Mouse (Mus musculus): ENCODE measurements at regions not wholly inside any gene's neighbourhood (a gene's known extent, or its start where the extent isn't known, plus 50 kb on each side); places are given as distances from the start of the nearest gene placed in this dataset.

DNA sequence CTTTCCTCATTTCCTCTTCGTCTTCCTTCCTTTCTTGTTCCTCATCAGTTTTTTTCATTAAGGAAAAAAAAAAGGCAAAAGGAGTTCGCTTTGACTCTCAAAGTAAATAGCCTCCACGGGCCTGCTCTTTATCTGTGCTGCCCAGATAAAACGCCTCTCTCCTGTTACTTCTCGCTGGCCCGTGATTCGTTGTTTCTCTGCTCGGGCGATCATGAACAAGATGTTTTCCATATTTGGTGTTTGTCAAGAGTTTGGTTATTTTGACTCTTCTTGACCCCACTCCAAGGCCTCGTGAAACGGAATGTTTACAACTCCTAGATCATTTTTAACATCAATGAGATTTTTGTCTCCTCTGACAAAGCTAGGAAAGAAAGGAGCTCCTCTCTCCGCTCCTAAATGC lies 288.4 kb upstream of the Atp5g3 start:
- no peak overlapping the region for H3K4me2 ChIP-seq (ENCODE audit: low read depth, low read length, severe bottlenecking)
- no peaks in the 10 kb centered on the region for H3K36me3 ChIP-seq (ENCODE audit: control insufficient read depth, insufficient read depth, low read length)
- DNase-seq (ENCODE audit: low spot score) (no peak), ATAC-seq (replicated peaks; ENCODE audit: low FRiP score) (no peak)
- H3K9ac ChIP-seq (ENCODE audit: low read length), result no peak overlapping the region
- H3K27me3 ChIP-seq (ENCODE audit: control insufficient read depth, insufficient read depth, low read length), result no peaks in the 10 kb centered on the region
- 67% methylated on average over 12 of the region's 12 CpGs for WGBS
- no peak overlapping the region for H3K4me3 ChIP-seq (ENCODE audit: low read depth, low read length)
- no peaks in the 10 kb centered on the region for H3K9me3 ChIP-seq (ENCODE audit: control insufficient read depth, low read length)
- H3K27ac ChIP-seq (ENCODE audit: low read depth, low read length), result no peak overlapping the region
- H3K4me1 ChIP-seq (replicated peaks; ENCODE audit: control insufficient read depth, insufficient read depth, low read length), result peaks cover 2% of the 10 kb centered on the region; the same call in 1 of the 2 replicates

DNA sequence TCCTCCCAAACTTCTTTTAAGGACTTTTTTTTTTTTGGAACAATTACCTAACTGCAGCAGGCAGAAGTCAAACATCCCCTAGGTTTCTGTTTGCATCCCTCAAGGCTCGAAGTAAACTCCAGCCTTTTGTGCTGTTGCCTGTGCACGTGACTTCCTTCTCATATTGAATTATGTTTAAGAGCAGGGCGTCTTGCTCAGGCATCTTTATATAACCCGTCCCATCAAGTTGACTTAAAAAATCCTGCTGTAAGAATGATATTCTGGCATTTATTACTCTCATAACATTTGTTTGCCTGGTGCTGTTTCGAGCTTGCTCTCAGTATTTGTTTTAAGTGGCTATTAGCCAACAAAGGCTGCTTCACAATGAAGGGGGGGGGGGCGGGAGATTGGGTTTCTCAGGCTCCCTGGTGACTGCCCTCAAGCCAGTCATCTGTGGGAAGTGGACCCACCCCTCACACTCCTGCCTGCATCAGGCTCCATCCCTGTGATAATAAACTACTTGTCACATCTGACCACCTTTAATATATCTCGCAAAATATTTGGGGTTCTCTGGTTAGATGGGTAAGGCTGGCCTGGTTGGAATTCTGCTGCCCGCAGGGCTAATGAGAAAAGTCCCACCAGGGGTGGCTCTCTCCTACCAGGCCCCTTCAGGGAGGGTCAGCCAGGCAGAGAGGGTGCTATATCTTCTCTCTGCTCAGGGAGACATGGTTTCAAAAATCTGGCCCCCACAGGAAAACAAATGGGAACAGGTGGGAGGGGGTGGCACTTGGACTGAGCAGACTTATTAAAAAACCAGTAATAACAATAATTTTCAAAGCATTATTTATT lies 277.1 kb upstream of the Atp5g3 start:
- H3K9me3 ChIP-seq (ENCODE audit: control insufficient read depth, low read length), result no peaks in the 10 kb centered on the region
- H3K27me3 ChIP-seq (ENCODE audit: control insufficient read depth, insufficient read depth, low read length), result no peaks in the 10 kb centered on the region
- 24% methylated on average over 8 of the region's 8 CpGs for WGBS
- no peak overlapping the region for H3K4me2 ChIP-seq (ENCODE audit: low read depth, low read length, severe bottlenecking)
- H3K4me3 ChIP-seq (ENCODE audit: low read depth, low read length), result no peak overlapping the region
- no peak overlapping the region for H3K9ac ChIP-seq (ENCODE audit: low read length)
- no peaks in the 10 kb centered on the region for H3K36me3 ChIP-seq (ENCODE audit: control insufficient read depth, insufficient read depth, low read length)
- H3K4me1 ChIP-seq (replicated peaks; ENCODE audit: control insufficient read depth, insufficient read depth, low read length), result no peaks in the 10 kb centered on the region
- DNase-seq (ENCODE audit: low spot score) (no peak), ATAC-seq (replicated peaks; ENCODE audit: low FRiP score) (no peak)
- no peak overlapping the region for H3K27ac ChIP-seq (ENCODE audit: low read depth, low read length)

DNA sequence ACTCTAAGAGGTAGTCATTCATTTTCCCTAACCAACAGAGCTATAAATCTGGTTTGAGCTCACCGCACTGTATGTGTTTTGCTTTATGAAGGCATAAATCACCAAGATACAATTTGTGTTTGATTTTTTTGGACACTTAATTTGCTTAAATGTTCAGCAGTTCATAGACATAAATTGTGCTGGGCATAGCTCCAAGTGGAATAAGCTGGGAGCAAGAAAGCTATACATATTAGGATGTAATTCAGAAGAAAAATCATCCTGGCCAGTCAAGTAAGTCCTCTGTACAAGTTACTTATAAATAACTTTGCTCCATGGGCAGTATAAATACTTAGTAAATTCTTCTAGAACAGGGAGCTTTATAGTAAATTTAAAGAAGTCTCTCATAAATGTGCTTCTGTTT lies 267.0 kb upstream of the Atp5g3 start:
- H3K36me3 ChIP-seq (ENCODE audit: control insufficient read depth, insufficient read depth, low read length), result no peaks in the 10 kb centered on the region
- H3K27me3 ChIP-seq (ENCODE audit: control insufficient read depth, insufficient read depth, low read length), result no peaks in the 10 kb centered on the region
- no peak overlapping the region for H3K4me3 ChIP-seq (ENCODE audit: low read depth, low read length)
- no peak for DNase-seq (ENCODE audit: low spot score)
- no peak overlapping the region for H3K4me2 ChIP-seq (ENCODE audit: low read depth, low read length, severe bottlenecking)
- H3K27ac ChIP-seq (ENCODE audit: low read depth, low read length), result no peak overlapping the region
- 100% methylated on average over 1 of the region's 1 CpGs for WGBS
- H3K9ac ChIP-seq (ENCODE audit: low read length), result no peak overlapping the region
- ATAC-seq (replicated peaks; ENCODE audit: low FRiP score), result no peak
- H3K9me3 ChIP-seq (ENCODE audit: control insufficient read depth, low read length), result no peaks in the 10 kb centered on the region
- H3K4me1 ChIP-seq (replicated peaks; ENCODE audit: control insufficient read depth, insufficient read depth, low read length), result no peaks in the 10 kb centered on the region

DNA sequence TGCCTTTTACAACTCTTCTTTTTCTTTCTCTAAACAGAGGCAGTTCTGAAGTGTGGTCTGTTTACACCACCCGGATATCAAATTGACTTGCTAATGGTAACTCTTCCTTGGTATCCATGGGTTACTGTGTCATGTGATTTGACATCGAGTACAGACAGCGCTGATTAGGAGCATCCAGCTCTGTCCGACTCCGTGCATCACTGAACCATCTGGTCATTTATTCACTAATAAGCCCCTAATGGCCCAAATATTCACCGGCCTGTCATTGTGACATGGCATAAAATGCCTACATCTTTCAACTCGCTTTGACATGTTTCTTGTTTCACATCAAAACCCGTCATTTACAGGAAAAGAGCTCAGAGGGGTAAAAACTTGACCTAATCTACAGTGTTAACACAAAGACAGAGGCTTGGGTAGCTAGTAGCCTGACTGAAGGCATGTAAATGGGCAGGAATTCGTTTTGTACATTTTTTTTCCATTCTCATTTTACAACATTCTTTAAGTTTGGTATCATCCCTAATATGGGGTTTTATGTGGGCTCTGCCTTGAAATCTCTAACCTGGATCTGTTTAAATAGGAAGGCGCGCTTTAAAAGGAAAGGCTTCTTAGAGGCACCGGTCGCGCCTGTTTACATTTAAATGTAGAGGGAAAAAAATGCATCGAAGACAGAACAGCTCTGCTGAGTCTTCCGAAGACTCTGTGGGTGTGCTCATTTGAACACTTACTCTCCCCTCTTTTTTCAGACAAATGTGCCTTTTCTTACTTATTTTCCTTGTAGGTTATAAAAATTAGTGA lies 257.8 kb upstream of the Atp5g3 start:
- Histone ChIP-seq H3K9me3 (ENCODE audit: control insufficient read depth, low read length) (no peaks in the 10 kb centered on the region), H3K36me3 (ENCODE audit: control insufficient read depth, insufficient read depth, low read length) (no peaks in the 10 kb centered on the region), H3K4me3 (ENCODE audit: low read depth, low read length) (no peak overlapping the region), H3K4me2 (ENCODE audit: low read depth, low read length, severe bottlenecking) (no peak overlapping the region), H3K9ac (ENCODE audit: low read length) (no peak overlapping the region), H3K4me1 (replicated peaks; ENCODE audit: control insufficient read depth, insufficient read depth, low read length) (no peaks in the 10 kb centered on the region), H3K27ac (ENCODE audit: low read depth, low read length) (no peak overlapping the region), H3K27me3 (ENCODE audit: control insufficient read depth, insufficient read depth, low read length) (no peaks in the 10 kb centered on the region)
- DNase-seq (ENCODE audit: low spot score), result no peak
- WGBS, result 54% methylated on average over 16 of the region's 16 CpGs
- peak; percentile 70 for ATAC-seq (replicated peaks; ENCODE audit: low FRiP score)

DNA sequence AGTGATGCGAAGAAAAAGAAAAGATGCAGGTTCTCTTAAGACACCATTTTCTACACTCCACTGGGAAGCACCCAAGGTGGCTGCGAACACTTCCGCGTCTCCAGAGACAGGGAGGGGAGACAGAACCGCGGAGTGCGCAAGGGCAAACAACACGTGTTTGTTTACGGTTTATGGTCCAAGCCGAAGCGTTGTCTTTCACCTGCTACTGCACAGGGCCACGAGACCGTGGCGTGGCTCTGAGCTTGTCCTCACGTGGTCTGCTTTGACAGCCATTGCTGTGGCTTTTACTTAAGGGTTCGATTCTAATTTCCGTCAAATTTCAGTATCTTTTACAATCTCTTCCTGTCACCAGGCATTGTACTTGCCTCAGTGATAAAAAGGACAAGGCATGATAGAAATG lies 257.2 kb upstream of the Atp5g3 start:
- Histone ChIP-seq H3K4me2 (ENCODE audit: low read depth, low read length, severe bottlenecking) (no peak overlapping the region), H3K4me1 (replicated peaks; ENCODE audit: control insufficient read depth, insufficient read depth, low read length) (no peaks in the 10 kb centered on the region), H3K4me3 (ENCODE audit: low read depth, low read length) (no peak overlapping the region), H3K9ac (ENCODE audit: low read length) (no peak overlapping the region), H3K27me3 (ENCODE audit: control insufficient read depth, insufficient read depth, low read length) (no peaks in the 10 kb centered on the region; the same call in 1 of the 2 replicates), H3K9me3 (ENCODE audit: control insufficient read depth, low read length) (no peaks in the 10 kb centered on the region), H3K27ac (ENCODE audit: low read depth, low read length) (no peak overlapping the region), H3K36me3 (ENCODE audit: control insufficient read depth, insufficient read depth, low read length) (no peaks in the 10 kb centered on the region)
- no peak for DNase-seq (ENCODE audit: low spot score)
- no peak for ATAC-seq (replicated peaks; ENCODE audit: low FRiP score)
- 93% methylated on average over 17 of the region's 17 CpGs for WGBS

DNA sequence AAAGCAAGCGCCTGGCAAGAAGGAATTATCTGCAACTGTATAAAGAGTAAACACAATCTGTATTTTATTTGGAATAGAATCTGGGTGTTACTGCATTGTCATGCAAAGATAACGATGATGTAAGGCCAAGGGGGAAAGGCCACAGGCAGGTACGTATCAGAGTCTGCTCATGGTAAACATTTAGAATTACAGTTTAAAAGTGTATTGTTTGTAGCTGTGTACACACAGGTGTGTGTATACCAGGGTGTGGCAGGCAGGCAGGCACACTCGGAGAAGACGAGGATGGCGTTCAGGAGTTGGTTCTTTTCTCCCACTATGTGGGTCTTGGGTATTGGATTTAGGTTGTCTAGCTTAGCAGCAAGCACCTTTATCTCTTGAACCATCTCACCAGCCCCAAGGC lies 242.9 kb upstream of the Atp5g3 start:
- Histone ChIP-seq H3K27ac (ENCODE audit: low read depth, low read length) (no peak overlapping the region), H3K4me2 (ENCODE audit: low read depth, low read length, severe bottlenecking) (no peak overlapping the region), H3K4me3 (ENCODE audit: low read depth, low read length) (no peak overlapping the region), H3K9me3 (ENCODE audit: control insufficient read depth, low read length) (no peaks in the 10 kb centered on the region), H3K4me1 (replicated peaks; ENCODE audit: control insufficient read depth, insufficient read depth, low read length) (peaks cover 5% of the 10 kb centered on the region), H3K27me3 (ENCODE audit: control insufficient read depth, insufficient read depth, low read length) (no peaks in the 10 kb centered on the region), H3K9ac (ENCODE audit: low read length) (no peak overlapping the region), H3K36me3 (ENCODE audit: control insufficient read depth, insufficient read depth, low read length) (no peaks in the 10 kb centered on the region)
- DNase-seq (ENCODE audit: low spot score), result no peak
- WGBS, result 81% methylated on average over 6 of the region's 6 CpGs
- ATAC-seq (replicated peaks; ENCODE audit: low FRiP score), result no peak

DNA sequence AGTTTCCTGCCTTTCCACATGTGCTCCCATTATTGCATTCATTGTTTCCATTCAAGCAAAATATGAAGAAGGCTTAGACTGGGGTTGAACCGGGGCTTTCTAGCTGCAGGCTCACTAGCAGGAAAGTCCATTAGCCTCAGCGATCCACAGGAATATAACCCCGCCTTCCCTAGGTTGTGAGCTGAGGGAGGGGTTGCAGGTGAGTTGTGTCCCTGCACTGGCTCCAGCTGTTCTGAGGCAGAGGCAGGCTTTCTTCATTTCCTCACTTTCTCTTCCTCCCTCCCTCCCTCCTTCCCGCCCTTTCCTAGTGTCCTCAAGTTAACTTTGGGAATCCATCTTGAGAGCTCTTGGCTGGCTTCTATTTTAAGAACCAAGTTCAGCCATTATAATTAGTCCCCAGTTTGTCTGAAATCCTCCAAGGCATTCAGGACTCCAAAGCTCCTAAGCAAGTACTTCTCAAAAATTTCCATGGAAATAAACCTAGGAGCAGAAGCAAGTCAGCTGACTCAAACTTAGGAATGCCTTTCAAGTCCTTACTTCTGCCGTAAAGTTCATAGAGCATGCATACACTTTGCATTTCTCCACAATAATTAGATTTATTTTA lies 242.2 kb upstream of the Atp5g3 start:
- no peaks in the 10 kb centered on the region for H3K36me3 ChIP-seq (ENCODE audit: control insufficient read depth, insufficient read depth, low read length)
- H3K4me2 ChIP-seq (ENCODE audit: low read depth, low read length, severe bottlenecking), result peak overlapping the region; percentile 29; the same call in 1 of the 2 replicates
- peaks cover 5% of the 10 kb centered on the region for H3K4me1 ChIP-seq (replicated peaks; ENCODE audit: control insufficient read depth, insufficient read depth, low read length)
- no peak overlapping the region for H3K4me3 ChIP-seq (ENCODE audit: low read depth, low read length)
- no peaks in the 10 kb centered on the region for H3K27me3 ChIP-seq (ENCODE audit: control insufficient read depth, insufficient read depth, low read length)
- WGBS, result 31% methylated on average over 5 of the region's 5 CpGs
- H3K9ac ChIP-seq (ENCODE audit: low read length), result peak overlapping the region; percentile 24; the same call in 1 of the 2 replicates
- H3K9me3 ChIP-seq (ENCODE audit: control insufficient read depth, low read length), result no peaks in the 10 kb centered on the region
- peak; percentile 56; the same call in 1 of the 2 replicates for ATAC-seq (replicated peaks; ENCODE audit: low FRiP score)
- no peak overlapping the region for H3K27ac ChIP-seq (ENCODE audit: low read depth, low read length)
- DNase-seq (ENCODE audit: low spot score), result no peak

DNA sequence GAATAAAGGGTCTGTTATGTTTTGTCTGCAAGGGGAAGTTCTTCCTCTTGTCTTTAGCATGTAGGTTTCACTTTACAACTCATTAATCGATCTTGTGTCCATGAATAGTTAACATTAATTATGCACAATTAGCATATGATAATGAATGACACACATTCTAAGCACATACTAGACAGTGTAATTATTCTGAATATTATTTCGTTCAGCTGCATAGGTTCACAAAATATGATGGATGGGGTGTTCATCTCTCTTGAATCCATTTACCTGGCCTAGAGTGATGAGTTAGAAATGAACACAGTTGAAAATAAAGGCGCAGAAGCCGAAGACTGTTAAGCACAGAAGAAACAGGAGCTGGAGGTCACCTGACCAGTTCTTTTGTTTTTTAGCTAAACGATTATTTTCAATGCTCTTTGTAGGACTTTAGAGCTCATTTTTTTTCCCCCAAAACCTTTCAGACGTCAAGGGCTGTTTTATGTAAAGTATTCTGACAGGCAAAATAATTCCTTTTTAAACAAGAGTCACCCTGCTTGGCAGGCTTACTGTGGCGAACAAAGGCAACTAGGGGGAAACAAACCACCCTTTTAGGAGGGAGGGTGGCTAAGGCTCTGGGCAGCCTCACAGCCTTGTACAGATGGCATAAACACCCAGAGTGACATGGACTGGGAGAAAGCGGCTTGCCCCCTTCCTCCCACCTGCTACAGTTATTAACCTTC lies 241.6 kb upstream of the Atp5g3 start:
- Histone ChIP-seq H3K36me3 (ENCODE audit: control insufficient read depth, insufficient read depth, low read length) (no peaks in the 10 kb centered on the region), H3K9me3 (ENCODE audit: control insufficient read depth, low read length) (no peaks in the 10 kb centered on the region), H3K27me3 (ENCODE audit: control insufficient read depth, insufficient read depth, low read length) (no peaks in the 10 kb centered on the region), H3K4me1 (replicated peaks; ENCODE audit: control insufficient read depth, insufficient read depth, low read length) (peaks cover 5% of the 10 kb centered on the region), H3K4me3 (ENCODE audit: low read depth, low read length) (no peak overlapping the region), H3K4me2 (ENCODE audit: low read depth, low read length, severe bottlenecking) (peak overlapping the region; percentile 29; the same call in 1 of the 2 replicates), H3K27ac (ENCODE audit: low read depth, low read length) (no peak overlapping the region), H3K9ac (ENCODE audit: low read length) (peak overlapping the region; percentile 24; the same call in 1 of the 2 replicates)
- ATAC-seq (replicated peaks; ENCODE audit: low FRiP score) (peak; percentile 73; the same call in 1 of the 2 replicates), DNase-seq (ENCODE audit: low spot score) (no peak)
- 23% methylated on average over 8 of the region's 8 CpGs for WGBS
